Mouse (Mus musculus): Measurements from ENCODE around the gene Spred3. TPM values are rescaled to one million over a fixed set of nuclear protein-coding genes. Genes with fewer than 3 reads are reported as not detected.
A peak's percentile ranks its signal among the peaks of the same experiment; 100 is the strongest.
"Not testable (repeated sequence)": the region's sequence is repeated elsewhere in the genome, so short reads cannot be mapped to it uniquely, and the experiment has no call there.

Gene Spred3
- polyA plus RNA-seq, 1 experiment from 2014 or later: 8.2 TPM

DNA sequence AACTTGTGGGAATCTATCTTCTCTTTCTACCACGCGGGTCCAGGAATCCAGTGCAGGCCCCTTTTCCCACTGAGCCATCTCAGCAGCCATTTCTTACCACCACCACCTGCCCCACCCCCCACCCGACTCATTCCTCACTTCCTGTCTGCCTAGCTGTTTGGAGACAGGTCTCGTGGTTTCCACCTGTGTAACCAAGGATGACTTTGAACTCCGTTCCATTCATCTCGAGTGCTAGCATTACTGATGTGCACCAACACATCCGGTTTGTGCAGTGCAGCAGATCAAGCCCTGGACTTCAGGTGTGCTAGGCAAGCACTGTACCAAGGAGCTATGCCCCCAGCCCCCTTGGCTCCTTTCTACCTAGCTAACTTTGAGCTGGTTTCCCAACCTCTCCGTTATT, 28.8 kb downstream of the Spred3 start:
- H3K9me3 ChIP-seq: no peaks in the 10 kb centered on the region
- H3K27me3 ChIP-seq: peaks cover 10% of the 10 kb centered on the region
- no peak for ATAC-seq (ENCODE audit: low FRiP score)
- H3K27ac ChIP-seq: no peak overlapping the region
- 84% methylated on average over 8 of the region's 8 CpGs for WGBS
- H3K36me3 ChIP-seq: no peaks in the 10 kb centered on the region
- no peaks in the 10 kb centered on the region for H3K4me1 ChIP-seq (replicated peaks)
- no peak overlapping the region for H3K4me3 ChIP-seq
- no peak overlapping the region for H3K9ac ChIP-seq
- no peak overlapping the region for H3K4me2 ChIP-seq

- H3K9ac ChIP-seq; ATAC-seq (ENCODE audit: low FRiP score); H3K36me3 ChIP-seq; H3K4me2 ChIP-seq; H3K4me1 ChIP-seq (replicated peaks); H3K4me3 ChIP-seq; H3K27ac ChIP-seq; H3K9me3 ChIP-seq: not testable (repeated sequence)
- WGBS: 95% methylated on average over 3 of the region's 4 CpGs
- H3K27me3 ChIP-seq: peaks cover 28% of the 10 kb centered on the region
Observed at GRCm38 (mm10) chr7:29139237-29139636, 31.0 kb downstream of the Spred3 start.

- no peak for ATAC-seq (ENCODE audit: low FRiP score)
- Histone ChIP-seq H3K27me3 (peaks cover 36% of the 10 kb centered on the region), H3K4me1 (replicated peaks) (peaks cover 9% of the 10 kb centered on the region), H3K36me3 (no peaks in the 10 kb centered on the region), H3K9me3 (no peaks in the 10 kb centered on the region), H3K4me3 (no peak overlapping the region), H3K27ac (no peak overlapping the region), H3K4me2 (no peak overlapping the region), H3K9ac (no peak overlapping the region)
- WGBS: 49% methylated on average over 16 of the region's 16 CpGs
Observed at GRCm38 (mm10) chr7:29137429-29137828, 32.8 kb downstream of the Spred3 start.

GRCm38 (mm10) chr7:29134693-29135386, 35.4 kb downstream of the Spred3 start, which contains the start of gene Rasgrp4:
TSS of gene Rasgrp4 (plus strand) at chr7:29134851.
- Histone ChIP-seq H3K27ac (no peak within 1 kb of the TSS), H3K4me2 (peak within 1 kb of the TSS; percentile 52), H3K36me3 (no peaks in the 10 kb centered on the region), H3K27me3 (peaks cover 36% of the 10 kb centered on the region), H3K9me3 (no peaks in the 10 kb centered on the region), H3K9ac (peak within 1 kb of the TSS; percentile 5; the same call in 1 of the 2 replicates), H3K4me3 (peak within 1 kb of the TSS; percentile 25), H3K4me1 (replicated peaks) (peaks cover 9% of the 10 kb centered on the region)
- ATAC-seq (ENCODE audit: low FRiP score): 0 out of 2 replicates have a peak, but pooled peaks have one; percentile 36
- 3% methylated on average over 15 of the region's 20 CpGs for WGBS

DNA sequence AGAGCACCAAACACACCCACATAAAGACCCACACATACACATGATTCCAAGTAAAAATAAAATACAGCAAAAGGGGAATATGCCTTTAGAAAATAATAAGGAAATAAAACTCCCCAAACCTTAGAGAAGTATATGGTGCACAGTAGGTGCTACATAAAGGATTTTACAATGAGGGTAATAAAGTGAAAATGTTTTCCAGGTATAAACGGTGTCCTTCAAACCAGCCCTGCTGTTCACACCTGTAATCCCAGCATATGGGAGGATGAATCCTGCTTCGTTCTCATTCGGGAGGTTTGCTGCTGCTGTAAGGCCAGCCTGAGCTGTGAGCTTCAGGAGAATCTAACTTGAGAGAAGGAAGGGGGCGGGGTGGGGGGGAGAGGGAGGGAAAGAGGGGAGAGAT, 36.0 kb downstream of the Spred3 start:
- H3K36me3 ChIP-seq: no peaks in the 10 kb centered on the region
- peaks cover 9% of the 10 kb centered on the region for H3K4me1 ChIP-seq (replicated peaks)
- H3K27me3 ChIP-seq: peaks cover 36% of the 10 kb centered on the region
- no peak overlapping the region for H3K27ac ChIP-seq
- no peak overlapping the region for H3K9ac ChIP-seq
- H3K4me2 ChIP-seq: peak overlapping the region; percentile 52
- peak overlapping the region; percentile 25 for H3K4me3 ChIP-seq
- ATAC-seq (ENCODE audit: low FRiP score): no peak
- 4% methylated on average over 4 of the region's 4 CpGs for WGBS
- H3K9me3 ChIP-seq: no peaks in the 10 kb centered on the region

- Histone ChIP-seq H3K9ac (no peak overlapping the region), H3K27ac (no peak overlapping the region), H3K4me3 (no peak overlapping the region), H3K36me3 (no peaks in the 10 kb centered on the region), H3K27me3 (peaks cover 23% of the 10 kb centered on the region; the same call in 1 of the 2 replicates), H3K4me1 (replicated peaks) (peaks cover 9% of the 10 kb centered on the region), H3K9me3 (no peaks in the 10 kb centered on the region), H3K4me2 (no peak overlapping the region)
- WGBS: 44% methylated on average over 2 of the region's 2 CpGs
- ATAC-seq (ENCODE audit: low FRiP score): no peak
Observed at GRCm38 (mm10) chr7:29128725-29129124, 41.5 kb downstream of the Spred3 start.

DNA sequence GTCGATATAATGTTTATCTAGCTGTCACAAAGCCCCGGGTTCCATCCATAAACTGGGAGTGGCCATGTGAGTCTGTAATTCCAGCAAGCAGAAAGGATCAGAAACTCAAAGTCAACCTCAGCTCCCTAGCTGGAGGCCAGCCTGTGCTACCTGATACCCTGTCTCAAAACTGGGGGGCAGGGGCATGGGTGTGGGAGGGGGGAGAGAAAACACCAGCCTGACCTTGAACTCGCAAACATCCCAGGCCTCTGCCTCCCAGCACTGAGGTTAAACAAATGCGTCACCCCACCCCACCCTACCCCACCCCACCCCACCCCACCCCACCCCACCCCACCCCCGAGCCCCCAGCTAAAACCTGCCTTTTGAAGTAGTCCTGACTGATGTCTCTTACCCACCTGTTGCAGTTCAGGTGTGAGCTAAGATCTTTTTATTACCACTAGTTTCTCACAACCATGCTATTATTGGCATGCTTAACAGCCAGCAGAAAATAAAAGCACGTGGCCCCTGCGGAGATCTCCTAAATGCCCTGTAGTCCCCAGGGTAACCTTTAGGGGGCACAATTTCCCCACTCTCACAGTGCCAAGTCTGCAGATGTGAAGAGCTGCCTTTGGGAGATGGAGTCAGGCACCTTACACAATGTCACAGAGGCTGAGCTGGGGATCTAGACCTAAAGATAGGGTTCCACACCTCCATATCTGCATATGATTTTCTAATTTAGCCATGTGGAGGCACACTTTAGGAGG, 43.9 kb downstream of the Spred3 start:
- WGBS: 35% methylated on average over 7 of the region's 7 CpGs
- peaks cover 21% of the 10 kb centered on the region; the same call in 1 of the 2 replicates for H3K27me3 ChIP-seq
- H3K9ac ChIP-seq: no peak overlapping the region
- H3K4me1 ChIP-seq (replicated peaks): peaks cover 9% of the 10 kb centered on the region
- no peak overlapping the region for H3K4me3 ChIP-seq
- H3K27ac ChIP-seq: no peak overlapping the region
- ATAC-seq (ENCODE audit: low FRiP score): no peak
- H3K4me2 ChIP-seq: no peak overlapping the region
- H3K36me3 ChIP-seq: no peaks in the 10 kb centered on the region
- H3K9me3 ChIP-seq: no peaks in the 10 kb centered on the region

GRCm38 (mm10) chr7:29124970-29125369, 45.2 kb downstream of the Spred3 start, which contains the start of gene Ryr1:
TSS of gene Ryr1 (minus strand) at chr7:29125179.
- peak within 1 kb of the TSS; percentile 33 for H3K4me3 ChIP-seq
- H3K4me2 ChIP-seq: peak within 1 kb of the TSS; percentile 58
- no peaks in the 10 kb centered on the region for H3K9me3 ChIP-seq
- peak within 1 kb of the TSS; percentile 59 for H3K9ac ChIP-seq
- H3K27me3 ChIP-seq: peaks cover 21% of the 10 kb centered on the region; the same call in 1 of the 2 replicates
- WGBS: 1% methylated on average over 16 of the region's 16 CpGs
- peaks cover 9% of the 10 kb centered on the region for H3K4me1 ChIP-seq (replicated peaks)
- H3K36me3 ChIP-seq: no peaks in the 10 kb centered on the region
- ATAC-seq (ENCODE audit: low FRiP score): no peak
- no peak within 1 kb of the TSS for H3K27ac ChIP-seq

DNA sequence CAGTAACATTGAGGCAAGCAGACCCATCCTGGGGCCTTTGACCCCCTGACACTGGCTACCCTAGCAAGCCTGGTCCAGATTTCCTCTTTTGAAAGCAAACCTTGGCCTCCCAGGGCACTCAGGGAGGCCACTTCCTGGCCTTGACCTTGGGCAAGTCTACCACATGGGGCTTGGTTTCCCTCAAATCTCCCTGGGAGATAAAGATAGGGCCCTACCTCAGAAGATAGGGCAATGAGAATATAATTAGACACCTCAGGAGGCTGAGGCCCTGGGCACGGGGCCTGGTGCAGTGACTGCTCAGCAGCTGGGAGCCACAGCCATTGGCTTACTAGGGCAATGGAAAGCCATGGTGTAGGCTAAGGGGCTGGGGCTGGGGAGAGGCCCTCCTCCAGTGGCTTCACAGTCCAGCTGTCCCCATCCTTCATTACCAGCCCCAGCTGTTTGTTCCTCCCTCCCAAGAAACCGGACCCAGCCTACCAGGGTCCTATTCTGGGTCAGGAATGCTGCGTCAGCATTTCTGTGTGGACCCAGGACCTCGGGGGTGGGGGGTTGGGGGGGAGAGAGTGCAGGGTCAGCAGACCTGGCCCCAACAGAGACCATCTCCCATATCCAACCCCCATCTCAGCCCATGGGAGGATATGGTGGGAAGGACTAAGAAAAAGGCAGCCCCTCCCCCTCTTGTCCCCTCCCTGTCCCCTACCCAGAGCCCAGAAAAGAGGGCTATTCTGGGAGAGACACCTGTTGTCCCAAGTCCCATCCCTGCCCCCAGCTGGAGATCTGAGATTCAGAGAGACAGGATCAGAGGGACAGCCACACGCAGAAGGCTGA, 46.5 kb downstream of the Spred3 start:
- 46% methylated on average over 5 of the region's 5 CpGs for WGBS
- Histone ChIP-seq H3K9ac (no peak overlapping the region), H3K36me3 (no peaks in the 10 kb centered on the region), H3K27ac (no peak overlapping the region), H3K27me3 (peaks cover 26% of the 10 kb centered on the region; the same call in 1 of the 2 replicates), H3K4me2 (no peak overlapping the region), H3K9me3 (no peaks in the 10 kb centered on the region), H3K4me1 (replicated peaks) (peaks cover 9% of the 10 kb centered on the region), H3K4me3 (no peak overlapping the region)
- ATAC-seq (ENCODE audit: low FRiP score): no peak

GRCm38 (mm10) chr7:29122821-29123220, 47.4 kb downstream of the Spred3 start:
- no peak for ATAC-seq (ENCODE audit: low FRiP score)
- Histone ChIP-seq H3K9ac (no peak overlapping the region), H3K27ac (no peak overlapping the region), H3K36me3 (no peaks in the 10 kb centered on the region), H3K27me3 (peaks cover 32% of the 10 kb centered on the region; the same call in 1 of the 2 replicates), H3K4me2 (no peak overlapping the region), H3K4me1 (replicated peaks) (peaks cover 9% of the 10 kb centered on the region), H3K4me3 (no peak overlapping the region), H3K9me3 (no peaks in the 10 kb centered on the region)
- WGBS: 91% methylated on average over 9 of the region's 9 CpGs

DNA sequence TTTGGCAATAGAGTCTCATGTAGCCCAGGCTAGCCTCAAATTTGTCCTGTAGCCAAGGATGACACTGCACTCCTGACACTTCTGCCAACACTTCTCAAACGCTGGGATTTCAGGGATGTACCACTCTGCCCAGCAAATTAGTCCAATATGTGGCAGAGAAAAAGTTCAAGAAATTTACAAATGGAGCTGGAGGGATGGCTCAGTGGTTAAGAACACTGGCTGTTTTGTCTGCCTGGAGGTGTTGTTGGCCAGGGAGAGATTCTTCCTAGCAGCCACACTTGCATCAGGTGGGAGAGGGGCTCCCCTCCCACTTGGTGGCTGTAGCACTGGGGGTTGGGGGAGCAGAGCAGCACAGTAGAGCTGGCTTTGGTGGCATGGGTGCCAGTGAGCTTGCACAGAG, 50.7 kb downstream of the Spred3 start:
- Histone ChIP-seq H3K9ac (no peak overlapping the region), H3K27me3 (peaks cover 26% of the 10 kb centered on the region; the same call in 1 of the 2 replicates), H3K36me3 (no peaks in the 10 kb centered on the region), H3K4me2 (no peak overlapping the region), H3K4me3 (no peak overlapping the region), H3K27ac (no peak overlapping the region), H3K9me3 (no peaks in the 10 kb centered on the region), H3K4me1 (replicated peaks) (peaks cover 2% of the 10 kb centered on the region)
- 81% methylated on average over 1 of the region's 1 CpGs for WGBS
- no peak for ATAC-seq (ENCODE audit: low FRiP score)
